Mouse (Mus musculus) E14TG2a.4 (cell line): Measurements from ENCODE around the gene Gm37240.

Experiments
- H3K27me3 ChIP-seq: 2 replicates; pipeline ENCODE4 v1.6.1; 2014; ENCODE audit warnings: low read length, control low read depth; ENCODE audit not compliant: insufficient read depth
- H3K36me3 ChIP-seq: 2 replicates; pipeline ENCODE4 v1.6.1; 2014; ENCODE audit warnings: low read length, control low read depth; ENCODE audit not compliant: insufficient read depth
- H3K4me1 ChIP-seq: replicated peaks from 2 replicates; pipeline ENCODE4 v1.6.1; 2014; ENCODE audit warnings: low read depth, low read length, control low read depth
- H3K4me3 ChIP-seq: replicated peaks from 2 replicates; pipeline ENCODE4 v1.5.1; 2014; ENCODE audit warnings: mild to moderate bottlenecking, low read length
- H3K9me3 ChIP-seq: 2 replicates; pipeline ENCODE4 v1.6.1; 2014; ENCODE audit warnings: low read length, control low read depth
- CTCF ChIP-seq: conservative IDR thresholded peaks from 2 replicates; pipeline ENCODE4 v1.5.1; 2014; ENCODE audit warnings: low read length
- NANOG ChIP-seq: IDR thresholded peaks from 2 replicates; pipeline ENCODE4 v1.6.1; 2014; ENCODE audit warnings: borderline replicate concordance, low read length, mixed read lengths
- POU5F1 ChIP-seq: IDR thresholded peaks from 2 replicates; pipeline ENCODE4 v1.6.1; 2014; ENCODE audit warnings: low read length, borderline replicate concordance

Gene Gm37240

DNA sequence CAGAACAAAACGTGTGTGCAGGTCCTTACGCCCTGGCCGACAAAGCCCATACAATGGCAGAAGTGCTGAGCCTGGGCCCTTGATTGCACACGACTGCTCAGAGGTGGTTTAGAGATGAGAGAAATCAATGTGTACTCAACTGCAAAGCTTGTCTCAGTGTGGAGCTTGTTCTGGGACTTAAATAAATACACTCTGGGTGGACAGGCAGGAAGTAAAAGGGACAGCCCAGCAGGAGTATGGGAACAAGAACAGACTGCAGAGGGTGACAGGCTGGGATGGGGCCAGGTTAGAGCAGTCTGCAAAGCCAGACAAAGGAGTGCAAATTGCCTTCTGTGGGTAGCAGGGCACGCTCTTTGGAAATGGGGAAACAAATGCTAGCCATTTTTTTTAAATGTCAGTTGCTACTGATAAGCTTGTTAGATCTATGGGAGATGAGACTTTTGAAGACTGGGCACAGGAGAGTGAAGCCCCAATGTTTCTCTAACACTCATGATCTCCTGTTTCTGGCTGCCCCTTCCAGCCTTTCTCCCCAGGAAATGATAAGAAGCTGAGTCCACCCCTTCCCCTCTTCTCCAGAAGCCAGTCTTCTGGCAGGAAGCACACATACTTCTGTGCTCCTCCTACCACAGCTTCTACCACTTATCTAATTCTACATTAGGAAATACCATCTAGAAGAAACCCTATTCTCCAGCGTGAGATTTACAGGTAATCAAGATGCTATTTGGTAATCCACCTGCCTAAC, 184.0 kb downstream of the Gm37240 start:
- no peaks in the 10 kb centered on the region for H3K9me3 ChIP-seq
- H3K4me3 ChIP-seq: no peak overlapping the region
- no peak for TF ChIP-seq NANOG
- TF ChIP-seq POU5F1: no peak
- no peak for TF ChIP-seq CTCF
- no peaks in the 10 kb centered on the region for H3K36me3 ChIP-seq
- no peaks in the 10 kb centered on the region for H3K27me3 ChIP-seq
- no peaks in the 10 kb centered on the region for H3K4me1 ChIP-seq

DNA sequence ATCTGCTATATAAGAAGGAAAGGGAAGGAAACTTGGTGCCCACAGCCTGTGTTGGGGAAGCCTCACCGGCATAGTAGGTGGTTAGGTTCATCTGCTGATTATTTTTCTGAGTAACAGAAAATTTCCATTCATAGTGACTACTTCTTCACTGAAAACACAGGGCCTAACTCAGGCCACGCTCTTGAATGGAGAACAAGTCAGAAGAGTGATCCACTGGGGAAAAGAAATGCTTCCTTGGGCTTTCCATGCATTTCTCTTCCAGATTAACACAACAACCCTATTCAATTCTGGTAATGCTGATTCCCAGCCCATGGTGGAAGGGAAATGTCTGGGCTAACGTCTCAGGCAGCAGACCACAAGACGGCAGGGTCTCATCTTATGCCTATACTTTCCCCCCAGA, 188.8 kb downstream of the Gm37240 start:
- TF ChIP-seq CTCF (no peak), POU5F1 (no peak), NANOG (no peak)
- H3K4me3 ChIP-seq: no peak overlapping the region
- no peaks in the 10 kb centered on the region for H3K4me1 ChIP-seq
- H3K9me3 ChIP-seq: no peaks in the 10 kb centered on the region
- no peaks in the 10 kb centered on the region for H3K27me3 ChIP-seq
- no peaks in the 10 kb centered on the region for H3K36me3 ChIP-seq

DNA sequence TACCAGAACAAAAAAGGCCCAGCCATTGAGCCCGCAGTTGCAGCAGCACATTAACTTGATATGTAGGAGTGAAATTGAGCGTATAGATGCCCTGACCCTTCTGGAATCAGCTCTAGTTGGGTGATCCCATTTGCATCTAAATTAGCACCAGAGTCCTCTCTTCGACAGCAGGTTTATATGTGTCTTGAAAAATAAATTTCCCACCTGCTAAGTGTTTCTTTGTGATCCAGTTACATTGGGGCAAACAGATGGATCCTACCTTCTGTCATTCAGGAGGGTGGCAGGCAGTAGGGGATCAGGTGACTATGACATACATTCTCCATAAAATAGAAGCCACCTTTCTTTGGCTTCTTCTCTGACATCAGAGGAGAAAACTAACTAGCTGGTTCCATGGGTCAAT, 192.3 kb downstream of the Gm37240 start:
- Histone ChIP-seq H3K27me3 (no peaks in the 10 kb centered on the region), H3K36me3 (no peaks in the 10 kb centered on the region), H3K9me3 (no peaks in the 10 kb centered on the region), H3K4me3 (no peak overlapping the region), H3K4me1 (no peaks in the 10 kb centered on the region)
- no peak for TF ChIP-seq CTCF
- TF ChIP-seq NANOG: no peak

DNA sequence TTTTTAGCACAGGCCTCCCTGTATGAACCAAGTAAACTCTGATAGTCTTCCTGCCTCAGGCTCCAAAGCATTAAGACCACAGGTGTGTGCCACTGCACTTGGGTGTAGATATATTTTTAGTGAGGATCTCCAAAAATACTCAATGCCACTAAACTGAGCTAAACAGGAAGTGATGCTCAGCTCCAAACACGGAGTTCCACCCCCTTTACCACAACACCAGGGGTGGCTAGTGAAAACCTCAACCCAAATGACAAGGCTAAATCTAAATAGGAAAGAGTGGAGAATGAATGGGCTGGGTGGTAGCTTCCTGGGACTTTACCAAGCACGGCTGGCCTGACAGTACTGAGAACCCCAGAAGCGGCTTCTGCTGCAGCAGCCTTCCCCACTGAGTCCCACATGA, 194.3 kb downstream of the Gm37240 start:
- Histone ChIP-seq H3K36me3 (no peaks in the 10 kb centered on the region), H3K27me3 (no peaks in the 10 kb centered on the region; the same call in 1 of the 2 replicates), H3K4me1 (no peaks in the 10 kb centered on the region), H3K9me3 (no peaks in the 10 kb centered on the region), H3K4me3 (no peak overlapping the region)
- TF ChIP-seq CTCF (no peak), NANOG (no peak), POU5F1 (no peak)

DNA sequence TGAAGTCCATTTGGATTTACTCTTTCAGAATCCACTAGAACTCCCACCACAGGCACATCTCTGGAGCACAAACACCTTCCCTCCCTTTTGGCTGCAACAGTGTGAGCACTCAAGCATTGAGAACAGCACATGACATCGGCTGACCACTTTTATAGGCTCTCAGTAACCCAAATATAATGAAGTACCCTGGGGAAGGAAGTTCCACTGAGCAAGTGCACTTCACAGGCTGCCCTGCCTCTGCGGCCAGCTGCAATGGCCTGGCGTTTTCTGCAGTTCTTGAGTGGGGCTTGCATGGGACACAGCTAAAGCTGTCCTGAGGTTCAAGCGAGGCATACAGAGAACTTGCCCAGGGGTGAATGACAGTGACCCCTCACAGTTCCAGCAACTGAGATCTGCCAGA, 196.2 kb downstream of the Gm37240 start:
- Histone ChIP-seq H3K4me3 (no peak overlapping the region), H3K36me3 (no peaks in the 10 kb centered on the region), H3K4me1 (no peaks in the 10 kb centered on the region), H3K9me3 (no peaks in the 10 kb centered on the region), H3K27me3 (no peaks in the 10 kb centered on the region; the same call in 1 of the 2 replicates)
- no peak for TF ChIP-seq NANOG
- TF ChIP-seq CTCF: no peak
- TF ChIP-seq POU5F1: no peak

DNA sequence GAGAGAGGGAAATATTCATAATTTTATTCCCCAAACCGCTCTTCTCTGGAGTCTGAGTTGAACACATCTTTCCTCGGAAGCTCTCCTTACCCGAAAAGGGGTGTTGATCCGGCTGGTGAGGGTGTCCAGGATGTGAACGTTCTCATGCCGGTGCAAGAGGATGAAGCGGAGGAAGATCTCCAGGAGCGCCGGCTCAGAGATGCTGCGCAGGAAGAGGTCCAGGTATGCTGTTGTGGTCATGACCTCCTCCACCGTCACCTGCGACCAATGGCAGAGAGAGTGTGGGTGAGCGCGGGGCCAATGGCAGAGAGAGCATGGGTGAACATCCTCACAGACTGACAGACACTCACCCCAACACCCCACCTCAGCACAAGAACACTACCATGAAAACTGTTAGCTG, 199.0 kb downstream of the Gm37240 start:
- H3K9me3 ChIP-seq: no peaks in the 10 kb centered on the region
- no peak overlapping the region for H3K4me3 ChIP-seq
- no peaks in the 10 kb centered on the region for H3K36me3 ChIP-seq
- no peaks in the 10 kb centered on the region; the same call in 1 of the 2 replicates for H3K27me3 ChIP-seq
- H3K4me1 ChIP-seq: no peaks in the 10 kb centered on the region
- TF ChIP-seq NANOG: no peak
- no peak for TF ChIP-seq POU5F1
- no peak for TF ChIP-seq CTCF

DNA sequence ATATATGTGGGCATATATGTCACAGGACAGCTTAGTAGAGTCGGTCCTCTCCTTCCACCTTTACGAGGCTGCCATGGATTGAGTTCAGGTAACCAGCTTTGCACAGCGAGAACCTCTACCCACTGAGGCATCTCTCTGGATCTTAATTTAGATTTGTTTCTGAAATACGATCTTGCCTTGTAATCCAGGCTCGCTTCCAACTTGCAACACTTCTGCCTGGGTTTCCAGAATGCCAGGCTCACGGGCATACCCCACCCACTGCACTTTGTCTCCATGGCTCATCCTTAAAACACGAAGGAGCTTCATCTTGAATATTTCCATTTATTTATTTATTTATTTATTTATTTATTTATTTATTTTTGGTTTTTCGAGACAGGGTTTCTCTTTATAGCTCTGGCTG, 202.0 kb downstream of the Gm37240 start:
- Histone ChIP-seq H3K27me3 (no peaks in the 10 kb centered on the region; the same call in 1 of the 2 replicates), H3K4me3 (no peak overlapping the region), H3K36me3 (no peaks in the 10 kb centered on the region), H3K9me3 (no peaks in the 10 kb centered on the region), H3K4me1 (no peaks in the 10 kb centered on the region)
- TF ChIP-seq CTCF (no peak), NANOG (no peak), POU5F1 (no peak)

DNA sequence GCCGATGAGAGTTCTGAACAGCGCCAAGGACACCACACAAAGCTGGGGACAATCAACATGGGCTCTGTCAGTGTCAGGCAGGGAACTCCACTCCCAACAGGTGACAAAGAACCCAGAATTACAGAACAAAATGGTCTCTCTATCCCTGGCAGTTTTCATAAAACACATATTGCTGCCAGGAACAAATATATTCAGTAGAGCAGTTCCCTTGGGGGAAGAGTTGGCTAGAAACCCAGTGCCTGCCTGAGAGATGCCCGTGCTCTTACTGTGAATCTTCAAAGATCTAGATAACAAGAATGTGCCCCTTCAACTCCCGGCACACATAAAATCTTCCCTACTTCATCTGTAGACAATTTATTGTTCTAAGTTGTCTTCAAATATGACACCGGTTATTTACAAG, 203.7 kb downstream of the Gm37240 start:
- no peak overlapping the region for H3K4me3 ChIP-seq
- H3K36me3 ChIP-seq: no peaks in the 10 kb centered on the region
- H3K27me3 ChIP-seq: no peaks in the 10 kb centered on the region
- TF ChIP-seq CTCF (no peak), POU5F1 (no peak), NANOG (no peak)
- H3K9me3 ChIP-seq: no peaks in the 10 kb centered on the region
- H3K4me1 ChIP-seq: no peaks in the 10 kb centered on the region

DNA sequence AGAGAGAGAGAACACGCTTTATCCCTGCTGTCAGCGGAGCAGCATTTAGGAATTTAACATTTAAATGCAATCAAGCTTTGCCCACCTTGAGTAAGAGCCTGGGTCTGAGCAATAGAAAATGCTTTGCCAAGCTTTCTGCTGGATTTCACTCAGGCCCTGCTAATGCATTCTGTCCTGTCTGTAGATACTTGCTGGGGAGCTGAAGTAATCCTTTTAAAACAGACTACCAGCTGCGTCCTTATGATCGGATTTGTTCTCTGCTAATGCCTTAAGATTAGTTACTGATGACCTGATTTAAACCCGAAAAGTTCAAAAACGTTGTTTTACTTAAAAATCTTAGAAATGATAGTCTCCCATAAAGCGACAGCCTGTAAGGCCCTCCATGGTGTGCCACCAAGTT, 206.2 kb downstream of the Gm37240 start:
- no peaks in the 10 kb centered on the region for H3K4me1 ChIP-seq
- H3K4me3 ChIP-seq: no peak overlapping the region
- TF ChIP-seq CTCF (no peak), NANOG (no peak), POU5F1 (no peak)
- no peaks in the 10 kb centered on the region for H3K9me3 ChIP-seq
- peaks cover 2% of the 10 kb centered on the region; the same call in 1 of the 2 replicates for H3K27me3 ChIP-seq
- H3K36me3 ChIP-seq: no peaks in the 10 kb centered on the region
